Comparison of ENCODE assay signal across 7 mouse cellular contexts in the genomic region with DNA sequence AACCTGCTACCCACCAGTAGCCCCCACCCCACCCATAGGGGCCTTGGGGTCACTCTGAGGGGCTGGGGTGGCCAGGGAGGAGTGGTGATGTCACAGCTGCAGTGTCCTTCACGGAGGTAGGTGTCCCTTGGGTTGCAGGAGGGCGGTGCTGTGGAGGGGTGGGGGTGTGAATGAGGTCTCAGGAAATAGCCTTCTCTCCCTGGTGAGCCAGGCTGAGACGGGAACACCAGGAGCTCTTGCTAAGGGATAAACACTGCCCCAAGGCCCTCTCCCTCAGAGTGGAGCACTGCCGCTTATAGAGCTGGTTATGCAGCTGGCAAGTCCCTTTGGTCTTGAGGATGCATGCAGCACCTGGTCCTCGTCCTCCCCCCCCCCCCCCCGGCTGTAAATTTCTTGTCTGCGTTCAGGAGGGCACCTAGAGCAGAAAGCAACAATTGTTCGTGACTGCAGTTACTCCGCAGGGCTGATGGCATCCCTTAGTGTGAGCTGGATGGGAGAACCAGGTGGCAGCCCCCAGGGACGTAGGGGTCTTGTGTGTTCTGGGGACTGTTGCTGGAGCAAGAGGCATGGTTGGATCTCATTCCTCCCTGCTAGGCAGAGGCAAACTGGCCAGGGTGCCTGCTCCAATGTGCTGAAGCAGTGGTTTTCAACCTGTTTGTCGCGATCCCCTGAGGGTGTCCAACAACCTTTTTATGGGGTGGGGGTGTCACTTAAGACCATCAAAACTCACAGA. TPM values are rescaled to one million over a fixed set of nuclear protein-coding genes. Genes with fewer than 3 reads are reported as not detected.
DNase-seq lines count a peak whose midpoint lies in the region; ATAC-seq lines count a peak whose summit lies in the region.

No protein-coding gene starts in this region.

- H3K27ac ChIP-seq in midbrain, embryonic 10.5 days (replicated peaks): peak overlapping the region; percentile 88

- ATAC-seq in megakaryocyte, adult 5-6 weeks (ENCODE audit: poor library complexity, severe bottlenecking): no peak
- no peak for ATAC-seq in erythroid progenitor cell, adult 5-6 weeks (replicated peaks; ENCODE audit: low FRiP score, poor library complexity, severe bottlenecking)

- H3K4me1 ChIP-seq in megakaryocyte, embryonic 14.5 days: peaks cover 99% of the 10 kb centered on the region
- H3K4me1 ChIP-seq in midbrain, embryonic 10.5 days: peaks cover 71% of the 10 kb centered on the region

- WGBS in midbrain, embryonic 10.5 days: 43% methylated on average over 12 of the region's 12 CpGs

- peaks cover 96% of the 10 kb centered on the region for H3K36me3 ChIP-seq in megakaryocyte, embryonic 14.5 days (replicated peaks; ENCODE audit: low read length)
- H3K36me3 ChIP-seq in midbrain, embryonic 10.5 days: peaks cover 29% of the 10 kb centered on the region

- peak; percentile 11 for DNase-seq in heart, postnatal 4 days
- no peak for DNase-seq in midbrain, embryonic 10.5 days (ENCODE audit: low spot score)
- no peak for DNase-seq in left cerebral cortex, postnatal 25 days (ENCODE audit: low spot score in 2 of 2)
- DNase-seq in layer of hippocampus, postnatal 10 days (ENCODE audit: low spot score in 2 of 2): no peak

- H3K4me3 ChIP-seq in megakaryocyte, embryonic 14.5 days (replicated peaks): peak overlapping the region; percentile 26
- H3K4me3 ChIP-seq in midbrain, embryonic 10.5 days: peak overlapping the region; percentile 46

- intact Hi-C loops in left cerebral cortex, postnatal 25 days (cut with DNase I): no loop called here

- H3K9me3 ChIP-seq in megakaryocyte, embryonic 14.5 days: no peaks in the 10 kb centered on the region
- H3K9me3 ChIP-seq in midbrain, embryonic 10.5 days (replicated peaks): no peaks in the 10 kb centered on the region

- no peaks in the 10 kb centered on the region for H3K27me3 ChIP-seq in megakaryocyte, embryonic 14.5 days (replicated peaks)
- peaks cover 18% of the 10 kb centered on the region for H3K27me3 ChIP-seq in midbrain, embryonic 10.5 days (ENCODE audit: low read depth, poor library complexity, severe bottlenecking)

RNA-seq across cellular contexts. Expression of a gene that starts 7.0 kb away (rescaled TPM):
- polyA plus RNA-seq in megakaryocyte, embryonic 14.5 days (2012; ENCODE audit: insufficient read depth, low replicate concordance): 26.5 and 40.1 TPM in 2 replicates
- total RNA-seq in megakaryocyte, adult 5-6 weeks (2015): 9.7 and 10.1 TPM in 2 replicates
- total RNA-seq in megakaryocyte, adult 5-6 weeks (2017): 18.2 and 20.9 TPM in 2 replicates
- 10 to 100 TPM; 28.1 to 29.1 TPM for total RNA-seq in heart, postnatal 4 days (2021)
- polyA plus RNA-seq in midbrain, embryonic 10.5 days (2016; fragmentation: Nextera tagmentation; extraction: Ambion mirVana): 9.7 and 9.9 TPM in 2 replicates
- 36.5 and 36.8 TPM in 2 replicates for total RNA-seq in erythroid progenitor cell, adult 5-6 weeks (2015; ENCODE audit: low replicate concordance)
- 45.3 and 55.7 TPM in 2 replicates for total RNA-seq in erythroid progenitor cell, adult 5-6 weeks (2017; ENCODE audit: low replicate concordance)
- total RNA-seq in left cerebral cortex, postnatal 25 days (2021): 1 to 10 TPM; 6.8 TPM
- total RNA-seq in layer of hippocampus, postnatal 10 days (2021): 10 to 100 TPM; 10.3 to 10.4 TPM

RNA-seq across cellular contexts. Expression of a gene that starts 21.4 kb away (rescaled TPM):
- polyA plus RNA-seq in megakaryocyte, embryonic 14.5 days (2012; ENCODE audit: insufficient read depth, low replicate concordance): 4.6 and 27.1 TPM in 2 replicates
- not detected in 2 replicates for total RNA-seq in megakaryocyte, adult 5-6 weeks (2015)
- not detected in 2 replicates for total RNA-seq in megakaryocyte, adult 5-6 weeks (2017)
- total RNA-seq in heart, postnatal 4 days (2021): under 1 TPM; 0.07 to 0.14 TPM
- 0.84 and 1.2 TPM in 2 replicates for polyA plus RNA-seq in midbrain, embryonic 10.5 days (2016; fragmentation: Nextera tagmentation; extraction: Ambion mirVana)
- not detected in 2 replicates for total RNA-seq in erythroid progenitor cell, adult 5-6 weeks (2015; ENCODE audit: low replicate concordance)
- 0.13 TPM in 1 of 2 replicates, not detected in the other for total RNA-seq in erythroid progenitor cell, adult 5-6 weeks (2017; ENCODE audit: low replicate concordance)
- under 1 TPM in 1 of 2 experiments, not detected in 1; 0.48 TPM for total RNA-seq in left cerebral cortex, postnatal 25 days (2021)
- under 1 TPM in 1 of 2 experiments, not detected in 1; 0.85 TPM for total RNA-seq in layer of hippocampus, postnatal 10 days (2021)

RNA-seq across cellular contexts. Expression of a gene that starts 22.9 kb away (rescaled TPM):
- 42.9 and 56.6 TPM in 2 replicates for polyA plus RNA-seq in megakaryocyte, embryonic 14.5 days (2012; ENCODE audit: insufficient read depth, low replicate concordance)
- total RNA-seq in megakaryocyte, adult 5-6 weeks (2015): 25.5 and 41.7 TPM in 2 replicates
- total RNA-seq in megakaryocyte, adult 5-6 weeks (2017): 15.9 and 31.2 TPM in 2 replicates
- 10 to 100 TPM; 50.6 to 54.8 TPM for total RNA-seq in heart, postnatal 4 days (2021)
- polyA plus RNA-seq in midbrain, embryonic 10.5 days (2016; fragmentation: Nextera tagmentation; extraction: Ambion mirVana): 33.4 and 34.7 TPM in 2 replicates
- 46.5 and 59.1 TPM in 2 replicates for total RNA-seq in erythroid progenitor cell, adult 5-6 weeks (2015; ENCODE audit: low replicate concordance)
- total RNA-seq in erythroid progenitor cell, adult 5-6 weeks (2017; ENCODE audit: low replicate concordance): 31.3 and 72.7 TPM in 2 replicates
- total RNA-seq in left cerebral cortex, postnatal 25 days (2021): 10 to 100 TPM; 82.7 to 91.5 TPM
- total RNA-seq in layer of hippocampus, postnatal 10 days (2021): 10 to 100 TPM; 91.7 to 93.3 TPM

RNA-seq across cellular contexts. Expression of a gene that starts 27.9 kb away (rescaled TPM):
- not detected in 2 replicates for polyA plus RNA-seq in megakaryocyte, embryonic 14.5 days (2012; ENCODE audit: insufficient read depth, low replicate concordance)
- not detected in 2 replicates for total RNA-seq in megakaryocyte, adult 5-6 weeks (2015)
- 0.18 TPM in 1 of 2 replicates, not detected in the other for total RNA-seq in megakaryocyte, adult 5-6 weeks (2017)
- not detected for total RNA-seq in heart, postnatal 4 days (2021)
- polyA plus RNA-seq in midbrain, embryonic 10.5 days (2016; fragmentation: Nextera tagmentation; extraction: Ambion mirVana): not detected in 2 replicates
- not detected in 2 replicates for total RNA-seq in erythroid progenitor cell, adult 5-6 weeks (2015; ENCODE audit: low replicate concordance)
- not detected in 2 replicates for total RNA-seq in erythroid progenitor cell, adult 5-6 weeks (2017; ENCODE audit: low replicate concordance)
- total RNA-seq in left cerebral cortex, postnatal 25 days (2021): not detected
- not detected for total RNA-seq in layer of hippocampus, postnatal 10 days (2021)

RNA-seq across cellular contexts. Expression of a gene that starts 28.4 kb away (rescaled TPM):
- 8.5 and 30.7 TPM in 2 replicates for polyA plus RNA-seq in megakaryocyte, embryonic 14.5 days (2012; ENCODE audit: insufficient read depth, low replicate concordance)
- 17.6 and 18.3 TPM in 2 replicates for total RNA-seq in megakaryocyte, adult 5-6 weeks (2015)
- 15.2 and 15.6 TPM in 2 replicates for total RNA-seq in megakaryocyte, adult 5-6 weeks (2017)
- 10 to 100 TPM; 12.2 to 15.2 TPM for total RNA-seq in heart, postnatal 4 days (2021)
- polyA plus RNA-seq in midbrain, embryonic 10.5 days (2016; fragmentation: Nextera tagmentation; extraction: Ambion mirVana): 100 and 102 TPM in 2 replicates
- total RNA-seq in erythroid progenitor cell, adult 5-6 weeks (2015; ENCODE audit: low replicate concordance): 3.2 and 25.2 TPM in 2 replicates
- 5.3 and 15.7 TPM in 2 replicates for total RNA-seq in erythroid progenitor cell, adult 5-6 weeks (2017; ENCODE audit: low replicate concordance)
- total RNA-seq in left cerebral cortex, postnatal 25 days (2021): 10 to 100 TPM; 20.5 to 21.0 TPM
- 10 to 100 TPM; 16.1 to 23.2 TPM for total RNA-seq in layer of hippocampus, postnatal 10 days (2021)
